Mouse (Mus musculus): ENCODE results near the gene Ddx46. TPM values are rescaled to one million over a fixed set of nuclear protein-coding genes. Genes with fewer than 3 reads are reported as not detected.

The Ddx46 gene
- total RNA-seq, 4 experiments from 2014 or later: 39.6 to 48.5 (median 45.3) TPM

GRCm38 (mm10) chr13:55721516-55721915 is 86.7 kb downstream of the Ddx46 start:
- no peak for DNase-seq (ENCODE audit: low spot score in 2 of 2)

GRCm38 (mm10) chr13:55721995-55722394 is 87.2 kb downstream of the Ddx46 start:
- DNase-seq (ENCODE audit: low spot score in 2 of 2): no peak

- no peak for DNase-seq (ENCODE audit: low spot score in 2 of 2)
Observed at GRCm38 (mm10) chr13:55726598-55727119, 91.8 kb downstream of the Ddx46 start.

- peak; percentile 60 to 75 for DNase-seq (ENCODE audit: low spot score in 2 of 2)
Observed at GRCm38 (mm10) chr13:55727120-55727838, 92.5 kb downstream of the Ddx46 start, which contains the start of gene Pcbd2. Gene Pcbd2, plus strand, starts transcription at chr13:55727368.

- DNase-seq (ENCODE audit: low spot score in 2 of 2): peak in 1 of 2 experiments; percentile 35
Observed at GRCm38 (mm10) chr13:55727839-55728238, 93.0 kb downstream of the Ddx46 start.

GRCm38 (mm10) chr13:55730716-55731115 is 95.9 kb downstream of the Ddx46 start:
- DNase-seq (ENCODE audit: low spot score in 2 of 2): no peak

Other genes starting within 250 kb of the Ddx46 start
- under 1 TPM in 2 of 4 experiments, not detected in 2; 0.16 to 0.17 TPM for gene Slc34a1, start 236.8 kb upstream of the Ddx46 start, total RNA-seq (2022)
- gene Pfn3, start 219.8 kb upstream of the Ddx46 start, total RNA-seq (2022): not detected
- gene F12, start 208.2 kb upstream of the Ddx46 start, total RNA-seq (2022): under 1 TPM; 0.39 to 0.98 (median 0.75) TPM
- gene Grk6, start 190.0 kb upstream of the Ddx46 start, total RNA-seq (2022): 10 to 100 TPM; 60.0 to 65.3 (median 61.9) TPM
- 10 to 100 TPM; 50.8 to 62.7 (median 59.7) TPM for gene Prr7, start 170.8 kb upstream of the Ddx46 start, total RNA-seq (2022)
- gene Dbn1, start 146.9 kb upstream of the Ddx46 start, total RNA-seq (2022): 100 to 1,000 TPM; 216 to 253 (median 234) TPM
- 10 to 100 TPM; 78.3 to 93.8 (median 85.9) TPM for gene Pdlim7, start 121.4 kb upstream of the Ddx46 start, total RNA-seq (2022)
- gene Dok3, start 105.7 kb upstream of the Ddx46 start, total RNA-seq (2022): 1 to 10 TPM; 3.7 to 6.3 (median 5.2) TPM
- gene Ddx41, start 98.4 kb upstream of the Ddx46 start, total RNA-seq (2022): 10 to 100 TPM; 44.5 to 55.2 (median 48.2) TPM
- gene Fam193b, start 63.9 kb upstream of the Ddx46 start, total RNA-seq (2022): 10 to 100 TPM; 73.2 to 80.1 (median 73.8) TPM
- gene Tmed9, start 61.3 kb upstream of the Ddx46 start, total RNA-seq (2022): 100 to 1,000 TPM; 125 to 136 (median 132) TPM
- 10 to 100 TPM; 24.5 to 26.2 (median 25.5) TPM for gene B4galt7, start 35.1 kb upstream of the Ddx46 start, total RNA-seq (2022)
- 10 to 100 TPM; 37.7 to 49.5 (median 43.4) TPM for gene Caml, start 12.0 kb upstream of the Ddx46 start, total RNA-seq (2022)
- 10 to 100 TPM; 65.8 to 72.3 (median 68.7) TPM for gene B230219D22Rik, start 58.1 kb downstream of the Ddx46 start, total RNA-seq (2022)
- gene Txndc15, start 79.6 kb downstream of the Ddx46 start, total RNA-seq (2022): 10 to 100 TPM; 68.2 to 79.0 (median 74.8) TPM
- gene Pcbd2, start 92.3 kb downstream of the Ddx46 start, total RNA-seq (2022): 10 to 100 TPM; 28.6 to 32.2 (median 31.0) TPM
- under 1 TPM in 3 of 4 experiments, not detected in 1; 0.48 to 0.63 (median 0.59) TPM for gene Catsper3, start 149.5 kb downstream of the Ddx46 start, total RNA-seq (2022)
- not detected for gene Pitx1, start 201.2 kb downstream of the Ddx46 start, total RNA-seq (2022)